Mouse (Mus musculus): ENCODE results near the gene Slamf8. TPM values are rescaled to one million over a fixed set of nuclear protein-coding genes. Genes with fewer than 3 reads are reported as not detected.

Gene Slamf8
- polyA plus RNA-seq, 1 experiment from 2014 or later = not detected

DNA sequence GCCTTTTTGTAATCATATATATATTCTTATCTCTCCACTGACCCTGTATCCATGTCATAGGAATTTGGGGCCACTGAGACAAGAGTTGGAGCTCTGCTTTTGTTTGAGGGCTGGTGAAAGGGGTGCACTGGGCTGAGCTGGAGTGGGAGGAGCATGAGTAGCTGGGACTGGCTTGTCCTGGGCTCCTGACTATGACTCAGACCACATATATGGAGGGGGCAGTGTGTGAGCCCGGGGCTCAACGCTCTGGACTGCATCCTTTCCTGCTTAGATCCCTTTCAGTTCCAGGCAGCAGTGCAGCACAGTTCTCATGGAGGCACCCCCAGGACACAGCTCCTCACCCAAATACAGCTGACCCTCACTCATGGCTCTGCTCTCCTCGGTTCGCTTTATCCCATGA lies 44.3 kb downstream of the Slamf8 start:
- no peaks in the 10 kb centered on the region for H3K36me3 ChIP-seq (ENCODE audit: control insufficient read depth, insufficient read depth, low read length)
- 0 out of 2 replicates have a peak, but pooled peaks cover 5% of the 10 kb centered on the region for H3K4me1 ChIP-seq (ENCODE audit: control insufficient read depth, insufficient read depth, low read length)
- 88% methylated on average over 4 of the region's 4 CpGs for WGBS
- H3K27ac ChIP-seq (ENCODE audit: low read length) = no peak overlapping the region
- H3K4me2 ChIP-seq (replicated peaks; ENCODE audit: low read depth, low read length) = no peak overlapping the region
- H3K9ac ChIP-seq (replicated peaks; ENCODE audit: low read depth, low read length) = no peak overlapping the region
- no peak overlapping the region for H3K4me3 ChIP-seq (ENCODE audit: low read depth, low read length)
- H3K27me3 ChIP-seq (ENCODE audit: control insufficient read depth, insufficient read depth, low read length) = no peaks in the 10 kb centered on the region
- ATAC-seq (ENCODE audit: insufficient number of reproducible peaks, insufficient read depth, low FRiP score, low read depth) = no peak
- no peaks in the 10 kb centered on the region for H3K9me3 ChIP-seq (ENCODE audit: control insufficient read depth, low read depth, low read length)

DNA sequence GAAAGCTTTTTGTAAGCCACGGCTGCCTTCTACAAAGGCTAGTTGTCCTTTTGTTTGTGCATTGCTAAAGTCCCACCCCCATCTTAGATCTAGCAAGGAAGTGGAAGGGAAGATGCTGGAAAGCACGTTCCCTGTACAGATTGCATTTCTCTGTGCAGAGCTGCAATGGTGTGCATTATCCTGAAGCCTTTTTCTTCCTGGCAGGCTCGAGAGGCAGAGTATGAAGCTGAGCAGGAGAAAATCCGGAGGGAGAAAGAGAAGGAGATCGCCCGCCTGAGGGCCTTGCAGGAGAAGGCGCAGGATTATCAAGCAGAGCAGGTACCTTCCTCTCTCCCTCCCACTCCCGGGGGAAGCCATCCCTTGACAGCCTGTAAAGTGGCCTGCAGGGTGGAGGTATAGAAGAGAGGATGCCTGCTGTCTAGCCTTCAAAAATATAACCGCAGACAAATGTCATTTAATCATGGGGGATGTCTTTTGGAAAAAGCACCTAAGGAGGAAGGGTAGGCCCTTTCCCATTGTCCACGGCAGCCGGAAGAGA lies 50.0 kb downstream of the Slamf8 start:
- ATAC-seq (ENCODE audit: insufficient number of reproducible peaks, insufficient read depth, low FRiP score, low read depth) = no peak
- Histone ChIP-seq H3K9ac (replicated peaks; ENCODE audit: low read depth, low read length) (no peak overlapping the region), H3K27ac (ENCODE audit: low read length) (no peak overlapping the region), H3K4me2 (replicated peaks; ENCODE audit: low read depth, low read length) (no peak overlapping the region), H3K36me3 (ENCODE audit: control insufficient read depth, insufficient read depth, low read length) (no peaks in the 10 kb centered on the region), H3K27me3 (ENCODE audit: control insufficient read depth, insufficient read depth, low read length) (no peaks in the 10 kb centered on the region), H3K9me3 (ENCODE audit: control insufficient read depth, low read depth, low read length) (no peaks in the 10 kb centered on the region), H3K4me3 (ENCODE audit: low read depth, low read length) (no peak overlapping the region), H3K4me1 (ENCODE audit: control insufficient read depth, insufficient read depth, low read length) (no peaks in the 10 kb centered on the region)
- WGBS = 62% methylated on average over 11 of the region's 11 CpGs

DNA sequence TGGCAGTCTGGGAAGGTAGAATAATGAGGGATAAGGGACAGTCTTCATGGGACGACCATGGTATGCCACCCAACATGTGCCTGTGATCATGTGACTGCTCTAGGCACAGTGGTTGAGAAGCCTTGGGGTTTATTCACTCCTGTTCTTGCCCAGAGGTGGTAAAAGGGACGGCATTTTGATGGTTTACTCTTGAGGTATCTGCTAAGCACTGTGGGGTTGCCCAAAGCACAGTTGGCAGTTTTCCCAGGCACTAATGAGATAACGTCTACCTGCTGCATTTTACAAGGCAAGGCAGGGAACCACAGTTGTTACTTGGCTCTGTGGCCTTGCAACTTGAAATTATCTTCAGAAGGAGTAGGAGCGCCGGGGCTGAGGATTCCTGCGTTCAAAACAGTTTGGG lies 50.5 kb downstream of the Slamf8 start:
- Histone ChIP-seq H3K27me3 (ENCODE audit: control insufficient read depth, insufficient read depth, low read length) (no peaks in the 10 kb centered on the region), H3K4me3 (ENCODE audit: low read depth, low read length) (no peak overlapping the region), H3K36me3 (ENCODE audit: control insufficient read depth, insufficient read depth, low read length) (no peaks in the 10 kb centered on the region), H3K4me2 (replicated peaks; ENCODE audit: low read depth, low read length) (no peak overlapping the region), H3K27ac (ENCODE audit: low read length) (no peak overlapping the region), H3K9me3 (ENCODE audit: control insufficient read depth, low read depth, low read length) (no peaks in the 10 kb centered on the region), H3K9ac (replicated peaks; ENCODE audit: low read depth, low read length) (no peak overlapping the region), H3K4me1 (ENCODE audit: control insufficient read depth, insufficient read depth, low read length) (no peaks in the 10 kb centered on the region)
- 65% methylated on average over 6 of the region's 6 CpGs for WGBS
- no peak for ATAC-seq (ENCODE audit: insufficient number of reproducible peaks, insufficient read depth, low FRiP score, low read depth)

- WGBS = 82% methylated on average over 16 of the region's 16 CpGs
- Histone ChIP-seq H3K36me3 (ENCODE audit: control insufficient read depth, insufficient read depth, low read length) (no peaks in the 10 kb centered on the region), H3K27ac (ENCODE audit: low read length) (no peak overlapping the region), H3K4me2 (replicated peaks; ENCODE audit: low read depth, low read length) (no peak overlapping the region), H3K4me3 (ENCODE audit: low read depth, low read length) (no peak overlapping the region), H3K27me3 (ENCODE audit: control insufficient read depth, insufficient read depth, low read length) (no peaks in the 10 kb centered on the region), H3K4me1 (ENCODE audit: control insufficient read depth, insufficient read depth, low read length) (peaks cover 18% of the 10 kb centered on the region), H3K9ac (replicated peaks; ENCODE audit: low read depth, low read length) (no peak overlapping the region), H3K9me3 (ENCODE audit: control insufficient read depth, low read depth, low read length) (no peaks in the 10 kb centered on the region)
- no peak for ATAC-seq (ENCODE audit: insufficient number of reproducible peaks, insufficient read depth, low FRiP score, low read depth)
Measured at GRCm38 (mm10) chr1:172535116-172535515, 55.3 kb downstream of the Slamf8 start.

DNA sequence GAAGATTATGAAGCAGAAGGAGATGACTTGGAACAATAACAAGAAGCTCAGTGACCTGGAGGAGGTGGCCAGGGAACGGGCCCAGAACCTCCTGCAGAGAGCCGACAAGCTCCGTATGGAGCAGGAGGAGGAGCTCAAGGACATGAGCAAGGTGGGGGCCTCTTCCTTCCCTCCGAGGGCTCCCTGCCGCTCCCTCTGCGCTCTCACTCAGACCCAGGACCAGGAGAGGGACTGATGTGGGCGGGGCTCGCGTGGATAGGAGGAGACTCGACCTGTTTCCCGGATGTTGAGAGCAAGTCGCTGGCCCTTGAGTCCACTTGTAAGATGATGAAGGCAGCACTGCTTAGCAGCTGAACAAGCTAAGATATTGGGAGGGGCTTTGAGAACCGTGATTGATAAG lies 57.8 kb downstream of the Slamf8 start:
- no peaks in the 10 kb centered on the region for H3K27me3 ChIP-seq (ENCODE audit: control insufficient read depth, insufficient read depth, low read length)
- H3K9me3 ChIP-seq (ENCODE audit: control insufficient read depth, low read depth, low read length) = no peaks in the 10 kb centered on the region
- ATAC-seq (ENCODE audit: insufficient number of reproducible peaks, insufficient read depth, low FRiP score, low read depth) = peak; percentile 69
- peak overlapping the region; percentile 37 for H3K4me2 ChIP-seq (replicated peaks; ENCODE audit: low read depth, low read length)
- no peak overlapping the region for H3K27ac ChIP-seq (ENCODE audit: low read length)
- H3K4me3 ChIP-seq (ENCODE audit: low read depth, low read length) = 0 out of 2 replicates have a peak overlapping the region, but pooled peaks have one; percentile 5
- WGBS = under 1% methylated on average over 13 of the region's 13 CpGs
- no peak overlapping the region for H3K9ac ChIP-seq (replicated peaks; ENCODE audit: low read depth, low read length)
- no peaks in the 10 kb centered on the region for H3K36me3 ChIP-seq (ENCODE audit: control insufficient read depth, insufficient read depth, low read length)
- peaks cover 18% of the 10 kb centered on the region for H3K4me1 ChIP-seq (ENCODE audit: control insufficient read depth, insufficient read depth, low read length)

Other genes with a start within 250 kb of the Slamf8 start
- gene Kcnj10, start 249.4 kb downstream of the Slamf8 start, polyA plus RNA-seq (2014; fragmentation: Nextera tagmentation; extraction: Ambion mirVana) = 0.09 and 0.18 TPM in 2 replicates
- gene Pigm, start 214.0 kb downstream of the Slamf8 start, polyA plus RNA-seq (2014; fragmentation: Nextera tagmentation; extraction: Ambion mirVana) = 9.7 and 10.5 TPM in 2 replicates
- 0.43 and 0.45 TPM in 2 replicates for gene Slamf9, start 115.2 kb downstream of the Slamf8 start, polyA plus RNA-seq (2014; fragmentation: Nextera tagmentation; extraction: Ambion mirVana)
- 41.5 and 48.1 TPM in 2 replicates for gene Igsf9, start 108.8 kb downstream of the Slamf8 start, polyA plus RNA-seq (2014; fragmentation: Nextera tagmentation; extraction: Ambion mirVana)
- gene Tagln2, start 90.5 kb downstream of the Slamf8 start, polyA plus RNA-seq (2014; fragmentation: Nextera tagmentation; extraction: Ambion mirVana) = 188 and 196 TPM in 2 replicates
- 1.9 and 2.9 TPM in 2 replicates for gene Cfap45, start 69.8 kb downstream of the Slamf8 start, polyA plus RNA-seq (2014; fragmentation: Nextera tagmentation; extraction: Ambion mirVana)
- 1.0 and 1.2 TPM in 2 replicates for gene Vsig8, start 34.6 kb downstream of the Slamf8 start, polyA plus RNA-seq (2014; fragmentation: Nextera tagmentation; extraction: Ambion mirVana)
- not detected in 2 replicates for gene Fcrl6, start 12.0 kb upstream of the Slamf8 start, polyA plus RNA-seq (2014; fragmentation: Nextera tagmentation; extraction: Ambion mirVana)
- gene Dusp23, start 42.4 kb upstream of the Slamf8 start, polyA plus RNA-seq (2014; fragmentation: Nextera tagmentation; extraction: Ambion mirVana) = 12.3 and 15.3 TPM in 2 replicates
- gene Crp, start 107.5 kb upstream of the Slamf8 start, polyA plus RNA-seq (2014; fragmentation: Nextera tagmentation; extraction: Ambion mirVana) = 0.29 and 0.83 TPM in 2 replicates

Data from stomach, embryonic 14.5 days (tissue).